Comparison of ENCODE assay signal across 8 mouse cellular contexts in genomic region chr16:16599586-16600401, GRCm38 (mm10). TPM values are rescaled to one million over a fixed set of nuclear protein-coding genes. Genes with fewer than 3 reads are reported as not detected.
DNase-seq lines count a peak whose midpoint lies in the region; ATAC-seq and TF ChIP-seq lines count a peak whose summit lies in the region.

No protein-coding gene starts in this region.

- peak overlapping the region; percentile 91 for H3K4me2 ChIP-seq in heart, embryonic 11.5 days
- peak overlapping the region; percentile 86 for H3K4me2 ChIP-seq in kidney, embryonic 14.5 days (replicated peaks; ENCODE audit: low read depth, low read length)
- H3K4me2 ChIP-seq in liver, embryonic 13.5 days, result peak overlapping the region; percentile 73

- peak; percentile 56 for TF ChIP-seq POLR2A in embryonic fibroblast, embryonic 13.5 days (IDR thresholded peaks at IDR 0.05; ENCODE audit: low read depth, low read length)
- no peak for TF ChIP-seq POLR2A in thymus, adult 2 months (IDR thresholded peaks at IDR 0.05; ENCODE audit: control insufficient read depth, extremely low read depth, insufficient read depth, low read length, poor library complexity)

- peak; percentile 75 for ATAC-seq in heart, embryonic 11.5 days (replicated peaks; ENCODE audit: insufficient number of reproducible peaks, low FRiP score, low TSS enrichment)
- peak; percentile 98 for ATAC-seq in kidney, embryonic 14.5 days (ENCODE audit: low FRiP score, low TSS enrichment)
- ATAC-seq in liver, embryonic 13.5 days (ENCODE audit: low read depth), result peak; percentile 74

- no peaks in the 10 kb centered on the region for H3K9me3 ChIP-seq in heart, embryonic 11.5 days (replicated peaks; ENCODE audit: control insufficient read depth, low read length)
- no peaks in the 10 kb centered on the region for H3K9me3 ChIP-seq in kidney, embryonic 14.5 days (ENCODE audit: control insufficient read depth, low read length)
- no peaks in the 10 kb centered on the region for H3K9me3 ChIP-seq in liver, embryonic 13.5 days (replicated peaks)

- no peaks in the 10 kb centered on the region for H3K4me1 ChIP-seq in embryonic fibroblast, embryonic 13.5 days (ENCODE audit: control insufficient read depth, insufficient read depth, low read length)
- H3K4me1 ChIP-seq in heart, embryonic 11.5 days (ENCODE audit: control insufficient read depth, insufficient read depth, low read length), result no peaks in the 10 kb centered on the region
- 0 out of 2 replicates have a peak, but pooled peaks cover 7% of the 10 kb centered on the region for H3K4me1 ChIP-seq in kidney, embryonic 14.5 days (ENCODE audit: control insufficient read depth, insufficient read depth, low read length)
- H3K4me1 ChIP-seq in liver, embryonic 13.5 days (replicated peaks), result no peaks in the 10 kb centered on the region
- peaks cover 3% of the 10 kb centered on the region; the same call in 1 of the 2 replicates for H3K4me1 ChIP-seq in thymus, adult 2 months (replicated peaks; ENCODE audit: control insufficient read depth, insufficient read depth, low read length)

- peak overlapping the region; percentile 58 for H3K4me3 ChIP-seq in embryonic fibroblast, embryonic 13.5 days (ENCODE audit: insufficient read depth, low read length)
- H3K4me3 ChIP-seq in heart, embryonic 11.5 days (ENCODE audit: low read depth, low read length), result peak overlapping the region; percentile 82
- peak overlapping the region; percentile 82 for H3K4me3 ChIP-seq in kidney, embryonic 14.5 days (ENCODE audit: low read length)
- peak overlapping the region; percentile 62 for H3K4me3 ChIP-seq in liver, embryonic 13.5 days (replicated peaks)
- H3K4me3 ChIP-seq in thymus, adult 2 months (ENCODE audit: control insufficient read depth, insufficient read depth, low read length), result peak overlapping the region; percentile 35

- H3K36me3 ChIP-seq in heart, embryonic 11.5 days (ENCODE audit: control insufficient read depth, insufficient read depth, low read length), result no peaks in the 10 kb centered on the region
- H3K36me3 ChIP-seq in kidney, embryonic 14.5 days (ENCODE audit: control insufficient read depth, insufficient read depth, low read length), result no peaks in the 10 kb centered on the region
- no peaks in the 10 kb centered on the region for H3K36me3 ChIP-seq in liver, embryonic 13.5 days
- H3K36me3 ChIP-seq in thymus, adult 2 months (ENCODE audit: control insufficient read depth, insufficient read depth, low read length), result no peaks in the 10 kb centered on the region

- H3K27ac ChIP-seq in embryonic fibroblast, embryonic 13.5 days (ENCODE audit: insufficient read depth, low read length), result no peak overlapping the region
- no peak overlapping the region for H3K27ac ChIP-seq in heart, embryonic 11.5 days (ENCODE audit: low read depth, low read length)
- peak overlapping the region; percentile 91 for H3K27ac ChIP-seq in kidney, embryonic 14.5 days (ENCODE audit: low read depth, low read length)
- H3K27ac ChIP-seq in liver, embryonic 13.5 days, result no peak overlapping the region
- H3K27ac ChIP-seq in thymus, adult 2 months (ENCODE audit: control insufficient read depth, insufficient read depth, low read length), result no peak overlapping the region

- DNase-seq in urinary bladder, adult 18-20 months (ENCODE audit: low spot score in 2 of 2), result peak; percentile 58 to 60
- no peak for DNase-seq in urinary bladder, postnatal 10 days (ENCODE audit: low spot score)
- DNase-seq in liver, embryonic 13.5 days, result no peak
- peak; percentile 71 for DNase-seq in neural tube, embryonic 10.5 days (ENCODE audit: extremely low spot score, low spot score)
- DNase-seq in thymus, adult 2 months, result peak; percentile 9

- TF ChIP-seq CTCF in embryonic fibroblast, embryonic 13.5 days (IDR thresholded peaks at IDR 0.05; ENCODE audit: borderline replicate concordance, insufficient read depth, low read length), result no peak
- 0 out of 2 replicates have a peak, but pooled peaks have one; percentile 28 for TF ChIP-seq CTCF in thymus, adult 2 months (IDR thresholded peaks at IDR 0.05; ENCODE audit: borderline replicate concordance, control insufficient read depth, extremely low read depth, insufficient read depth, low read length, poor library complexity)

- no peaks in the 10 kb centered on the region for H3K27me3 ChIP-seq in heart, embryonic 11.5 days (ENCODE audit: control insufficient read depth, insufficient read depth, low read length)
- no peaks in the 10 kb centered on the region for H3K27me3 ChIP-seq in kidney, embryonic 14.5 days (ENCODE audit: control insufficient read depth, insufficient read depth, low read length)
- H3K27me3 ChIP-seq in liver, embryonic 13.5 days, result peaks cover 31% of the 10 kb centered on the region
- peaks cover 11% of the 10 kb centered on the region; the same call in 1 of the 2 replicates for H3K27me3 ChIP-seq in thymus, adult 2 months (ENCODE audit: control insufficient read depth, insufficient read depth, low read length)

- H3K9ac ChIP-seq in heart, embryonic 11.5 days (ENCODE audit: low read depth, low read length), result peak overlapping the region; percentile 85
- H3K9ac ChIP-seq in kidney, embryonic 14.5 days (ENCODE audit: low read depth, low read length), result peak overlapping the region; percentile 90
- H3K9ac ChIP-seq in liver, embryonic 13.5 days, result peak overlapping the region; percentile 59

- WGBS in heart, embryonic 11.5 days (ENCODE audit: insufficient replicate concordance), result under 1% methylated on average over 73 of the region's 77 CpGs
- WGBS in kidney, embryonic 14.5 days, result under 1% methylated on average over 73 of the region's 77 CpGs
- 1% methylated on average over 75 of the region's 77 CpGs for WGBS in liver, embryonic 13.5 days (ENCODE audit: insufficient replicate concordance)
- WGBS in thymus, adult 2 months, result 1% methylated on average over 77 of the region's 77 CpGs

RNA-seq across cellular contexts. Expression of gene Fgd4, which starts 0.6 kb away (rescaled TPM):
- polyA plus RNA-seq in embryonic fibroblast, embryonic 13.5 days (2011; ENCODE audit: insufficient read length, low read depth, missing spikeins), result 5.4 and 6.7 TPM in 2 replicates
- 9.2 and 11.3 TPM in 2 replicates for polyA plus RNA-seq in heart, embryonic 11.5 days (2014; fragmentation: Nextera tagmentation; extraction: Ambion mirVana)
- polyA plus RNA-seq in kidney, embryonic 14.5 days (2014; fragmentation: Nextera tagmentation; extraction: Ambion mirVana), result 11.7 and 16.2 TPM in 2 replicates
- polyA plus RNA-seq in liver, embryonic 13.5 days (2015; fragmentation: Nextera tagmentation; extraction: Ambion mirVana), result 1.7 and 1.9 TPM in 2 replicates
- polyA plus RNA-seq in thymus, adult 2 months (2012; rRNA removed), result 0.64 and 0.98 TPM in 2 replicates

Comparison
In these comparisons a context has a peak if more than half of its experiments do, and no peak if none do; other contexts are left out.
1. DNase-seq: peak in urinary bladder, adult 18-20 months (2 of 2), neural tube, embryonic 10.5 days (single experiment) and thymus, adult 2 months (single experiment); none in urinary bladder, postnatal 10 days (single experiment) and liver, embryonic 13.5 days (single experiment).
2. Peak in every context shown above with its lines, with median percentiles within 50 percentile points of each other: H3K4me3 ChIP-seq, ATAC-seq, H3K4me2 ChIP-seq and H3K9ac ChIP-seq.